Mouse (Mus musculus) heart, adult 9 months (tissue): ENCODE measurements around the gene Dda1.
A peak's percentile ranks its signal among the peaks of the same experiment; 100 is the strongest.

Source experiments
- DNase-seq, 2 experiments: peaks; one replicate each; pipeline ENCODE4 v3.0.0; 2022; ENCODE audit warnings: low spot score in 2 of 2

Dda1 gene

DNA sequence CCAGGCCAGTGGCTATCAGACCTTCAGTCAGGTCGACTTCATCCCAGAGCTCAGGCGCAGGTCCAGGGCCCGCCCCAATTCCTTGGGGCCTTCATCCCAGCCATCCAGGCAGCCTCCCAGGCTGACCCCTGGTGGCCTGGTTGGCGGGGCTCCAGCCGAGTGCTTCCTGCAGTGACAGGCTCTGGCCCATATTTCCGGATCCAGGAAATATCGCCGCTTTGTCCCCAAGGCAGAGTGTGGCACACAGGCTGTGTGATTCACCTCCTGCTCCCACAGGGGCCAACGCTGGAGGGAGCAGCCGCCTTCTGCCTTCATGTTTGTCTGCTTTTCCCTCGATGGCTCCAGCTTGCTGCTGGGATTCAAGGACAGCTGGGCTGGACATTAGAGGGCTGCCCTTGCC is 27.5 kb downstream of the Dda1 start:
- peak; percentile 93 to 94 for DNase-seq

- DNase-seq: no peak
Measured at GRCm38 (mm10) chr8:71497077-71497645, 28.2 kb downstream of the Dda1 start.

DNA sequence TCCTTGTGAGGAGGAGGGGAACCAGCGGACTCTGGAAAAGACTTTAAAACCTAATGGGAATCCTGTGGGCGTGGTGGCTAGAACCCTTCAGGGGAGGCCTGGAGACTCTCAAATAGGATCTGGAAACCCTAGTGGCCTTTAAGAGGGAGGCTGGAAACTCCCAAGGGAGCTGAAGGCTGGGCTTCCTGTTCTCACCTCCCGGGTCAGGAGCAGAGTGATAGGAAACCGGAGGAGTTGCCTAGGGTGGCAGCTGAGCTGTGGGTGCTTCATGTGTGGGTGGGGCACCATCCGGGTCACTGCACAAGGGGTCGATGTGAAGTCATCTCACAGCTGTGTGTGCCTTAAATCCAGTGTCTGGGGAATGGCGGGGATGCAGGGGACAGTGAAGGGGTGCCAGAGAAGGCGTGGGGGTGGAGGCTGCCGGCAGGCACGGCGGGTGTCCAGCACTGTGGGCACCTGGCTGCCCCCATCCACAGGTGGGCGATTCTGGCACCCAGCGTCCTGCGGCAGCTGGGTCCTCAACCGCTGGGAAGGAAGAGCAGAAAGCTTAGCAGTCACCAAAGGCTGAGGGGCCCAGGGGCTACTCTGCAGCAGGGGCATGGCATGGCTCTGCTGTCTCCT is 29.0 kb downstream of the Dda1 start:
- DNase-seq: peak; percentile 66 to 79

DNA sequence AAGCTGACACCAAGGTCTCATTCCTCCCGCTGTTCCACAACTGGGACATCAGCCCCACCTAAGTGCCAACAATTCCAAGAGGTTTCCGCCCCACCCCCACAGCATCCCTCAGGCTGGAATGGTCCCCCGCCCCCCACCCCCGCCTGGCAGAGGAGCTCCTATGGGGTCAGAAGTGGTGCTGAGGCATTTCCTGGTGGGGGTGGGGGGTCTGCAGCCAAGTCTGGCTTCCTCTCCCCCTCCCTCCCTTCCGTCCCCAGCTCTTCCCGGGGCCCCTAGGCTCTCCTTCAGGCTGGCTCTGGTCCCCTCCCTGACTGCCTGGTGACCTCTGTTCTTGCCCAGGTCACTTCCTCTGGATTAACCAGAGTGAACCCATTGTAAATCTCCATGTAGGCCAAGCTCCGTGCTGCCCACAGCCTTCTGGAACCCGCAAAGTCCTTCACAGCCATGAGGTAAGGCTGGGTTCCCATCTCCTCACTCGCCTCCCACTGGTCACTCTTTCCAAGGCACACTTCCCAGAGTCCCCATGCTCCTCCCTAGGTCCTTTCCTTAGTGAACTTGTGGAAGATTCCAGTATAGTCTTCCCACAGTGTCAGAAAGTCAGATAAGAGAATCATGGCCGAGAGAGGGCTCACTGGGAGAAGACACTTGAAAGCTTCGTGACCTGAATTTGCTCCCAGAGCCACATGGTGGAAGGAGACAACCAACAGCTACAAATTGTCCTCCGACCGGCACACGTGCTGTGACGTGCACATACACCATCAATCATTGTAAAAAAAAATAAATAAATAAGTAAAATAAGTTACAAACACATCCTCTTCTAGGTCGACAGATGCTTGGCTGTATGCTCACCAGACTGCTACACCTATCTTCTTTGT is 30.1 kb downstream of the Dda1 start:
- no peak for DNase-seq

- no peak for DNase-seq
Measured at GRCm38 (mm10) chr8:71504349-71504748, 35.4 kb downstream of the Dda1 start.

DNA sequence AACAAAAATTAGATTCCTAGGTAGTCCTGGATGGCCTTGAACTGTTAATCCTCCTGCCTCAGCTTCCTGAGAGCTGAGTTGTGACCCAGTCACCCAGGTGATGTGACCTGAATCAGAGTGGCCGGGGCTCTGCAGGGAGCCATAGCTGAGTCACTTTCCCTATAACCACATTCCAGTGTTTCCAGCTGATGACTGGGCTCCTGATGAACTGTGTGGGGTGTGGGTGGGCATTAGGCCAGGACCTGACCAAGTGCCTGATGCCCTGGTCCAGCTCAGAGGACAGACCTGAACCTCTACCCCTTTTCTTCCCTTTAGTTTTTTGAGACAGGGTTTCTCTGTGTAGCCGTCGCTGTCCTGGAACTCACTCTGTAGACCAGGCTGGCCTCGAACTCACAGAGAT is 36.3 kb downstream of the Dda1 start:
- no peak for DNase-seq

DNA sequence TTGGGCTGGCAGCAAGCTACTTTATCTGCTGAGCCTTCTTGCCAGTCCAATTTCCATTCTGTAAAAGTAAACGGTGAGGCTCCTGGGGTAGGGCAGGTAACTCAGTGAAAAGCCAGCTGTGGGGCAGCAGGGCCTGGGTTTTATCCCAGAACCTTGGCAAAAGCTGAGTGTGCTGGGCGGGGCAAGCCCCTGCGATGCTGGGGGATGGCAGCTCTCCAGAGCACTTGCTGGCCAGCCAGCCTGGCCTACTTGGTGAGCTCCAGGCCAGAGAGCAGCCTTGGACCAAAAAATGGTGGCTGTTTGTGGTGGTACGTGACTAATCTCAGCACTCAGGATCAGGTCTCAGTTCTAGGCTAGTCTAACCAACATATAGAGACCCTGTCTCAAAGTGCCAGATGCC is 37.0 kb downstream of the Dda1 start:
- DNase-seq: peak in 1 of 2 experiments; percentile 59

GRCm38 (mm10) chr8:71507589-71508104 is 38.6 kb downstream of the Dda1 start:
- DNase-seq: peak; percentile 76 to 84

GRCm38 (mm10) chr8:71509316-71509715 is 40.3 kb downstream of the Dda1 start:
- peak in 1 of 2 experiments; percentile 48 for DNase-seq

GRCm38 (mm10) chr8:71511644-71512043 is 42.6 kb downstream of the Dda1 start, which contains the start of gene Plvap:
Plvap (minus strand) TSS chr8:71511752.
- no peak for DNase-seq

DNA sequence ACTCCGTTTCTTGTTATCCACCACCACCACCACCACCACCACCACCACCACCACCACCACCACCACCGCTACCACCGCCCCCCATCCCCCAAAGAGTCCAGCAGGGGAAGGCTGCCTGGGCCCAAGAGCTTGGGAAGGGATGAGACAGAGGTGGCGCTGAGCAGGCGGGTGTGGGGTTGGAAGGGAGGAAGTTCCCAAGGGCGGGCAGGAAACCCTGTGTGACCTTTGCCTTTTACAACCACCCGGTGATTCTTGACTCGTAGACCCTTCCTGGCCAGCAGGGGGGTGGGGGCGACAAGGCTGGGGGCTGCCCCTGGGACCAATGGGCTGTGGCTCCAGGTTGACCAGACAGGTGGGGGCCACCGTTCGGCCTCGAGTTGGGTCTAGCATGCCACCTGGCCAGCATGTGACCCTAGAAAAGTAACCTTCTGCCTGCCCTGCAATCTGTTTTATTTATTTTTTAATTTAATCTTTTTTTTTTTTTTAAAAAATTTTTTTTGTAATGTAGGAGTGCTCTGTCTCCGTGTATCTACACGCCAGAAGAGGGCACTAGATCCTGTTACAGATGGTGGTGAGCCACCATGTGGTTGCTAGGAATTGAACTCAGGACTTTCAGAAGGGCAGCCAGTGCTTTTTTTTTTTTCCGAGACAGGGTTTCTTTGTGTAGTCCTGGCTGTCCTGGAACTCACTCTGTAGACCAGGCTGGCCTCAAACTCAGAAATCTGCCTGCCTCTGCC is 44.2 kb downstream of the Dda1 start:
- no peak for DNase-seq

DNA sequence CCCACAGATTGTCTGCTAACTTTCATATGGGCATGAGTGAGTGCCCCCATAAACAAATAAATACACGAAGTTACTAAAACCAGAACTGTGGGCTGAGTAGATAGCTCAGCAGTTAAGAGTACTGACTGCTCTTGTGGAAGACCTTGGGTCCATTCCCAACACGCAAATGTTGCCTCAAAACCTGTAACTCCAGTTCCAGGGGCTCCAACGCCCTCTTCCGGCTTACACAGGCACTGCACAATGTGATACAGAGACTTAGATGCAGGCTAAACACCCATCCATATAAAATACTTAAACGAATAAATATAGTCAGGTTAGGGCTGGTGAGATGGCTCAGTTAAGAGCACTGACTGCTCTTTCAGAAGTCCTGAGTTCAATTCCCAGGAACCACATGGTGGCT is 46.0 kb downstream of the Dda1 start:
- no peak for DNase-seq

GRCm38 (mm10) chr8:71516786-71517185 is 47.8 kb downstream of the Dda1 start:
- no peak for DNase-seq

GRCm38 (mm10) chr8:71519037-71519825 is 50.2 kb downstream of the Dda1 start:
- peak in 1 of 2 experiments; percentile 66 for DNase-seq

DNA sequence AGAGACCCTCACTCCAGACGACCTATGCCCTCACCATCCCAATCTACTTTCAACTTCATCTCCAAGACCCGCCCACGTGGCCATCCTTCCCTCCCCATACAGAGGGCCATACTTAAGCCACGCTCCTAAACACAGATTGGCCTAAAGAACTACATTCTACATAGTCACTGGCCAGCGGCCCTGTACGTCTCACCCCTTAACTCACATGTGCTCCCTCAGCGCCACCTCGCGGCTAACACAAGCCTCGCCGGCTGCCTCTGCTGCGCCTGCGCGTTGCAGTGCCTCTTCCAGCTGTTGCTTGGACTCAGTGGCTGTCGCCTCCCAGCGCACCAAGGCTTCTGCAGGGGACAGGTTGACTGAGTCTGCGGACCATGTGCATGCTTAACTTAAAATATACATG is 52.6 kb downstream of the Dda1 start:
- peak; percentile 88 to 93 for DNase-seq

- no peak for DNase-seq
Measured at GRCm38 (mm10) chr8:71525226-71526050, 56.4 kb downstream of the Dda1 start, which contains the start of gene Ccdc194. Ccdc194 (minus strand) TSS chr8:71525711.
